Mouse (Mus musculus): Measurements from ENCODE around the gene Kif2c. TPM values are rescaled to one million over a fixed set of nuclear protein-coding genes. Genes with fewer than 3 reads are reported as not detected.

Gene Kif2c
- polyA plus RNA-seq, 1 experiment from 2014 or later: 71.8 TPM

GRCm38 (mm10) chr4:117155020-117155791, 27.2 kb downstream of the Kif2c start:
- ATAC-seq (ENCODE audit: low FRiP score, low TSS enrichment): peak; percentile 6; the same call in 1 of the 2 replicates
- 1% methylated on average over 40 of the region's 44 CpGs for WGBS

GRCm38 (mm10) chr4:117152714-117153113, 29.7 kb downstream of the Kif2c start:
- H3K36me3 ChIP-seq (ENCODE audit: insufficient read depth, low read length): peaks cover 54% of the 10 kb centered on the region
- no peaks in the 10 kb centered on the region for H3K27me3 ChIP-seq (ENCODE audit: insufficient read depth, low read length)
- no peak overlapping the region for H3K4me2 ChIP-seq (replicated peaks; ENCODE audit: low read depth, low read length)
- no peak overlapping the region for H3K27ac ChIP-seq (ENCODE audit: low read length)
- 81% methylated on average over 5 of the region's 5 CpGs for WGBS
- no peak overlapping the region for H3K4me3 ChIP-seq (ENCODE audit: low read length)
- H3K9ac ChIP-seq (replicated peaks; ENCODE audit: low read length): no peak overlapping the region
- ATAC-seq (ENCODE audit: low FRiP score, low TSS enrichment): no peak
- H3K4me1 ChIP-seq (ENCODE audit: insufficient read depth, low read length): peaks cover 16% of the 10 kb centered on the region
- no peaks in the 10 kb centered on the region for H3K9me3 ChIP-seq (ENCODE audit: low read length)

More at GRCm38 (mm10) chr4:117155020-117155791, 27.2 kb downstream of the Kif2c start:
- Histone ChIP-seq H3K4me3 (ENCODE audit: low read length) (peak overlapping the region; percentile 85), H3K27ac (ENCODE audit: low read length) (peak overlapping the region; percentile 92), H3K36me3 (ENCODE audit: insufficient read depth, low read length) (peaks cover 53% of the 10 kb centered on the region), H3K9ac (replicated peaks; ENCODE audit: low read length) (peak overlapping the region; percentile 99), H3K9me3 (ENCODE audit: low read length) (no peaks in the 10 kb centered on the region), H3K4me1 (ENCODE audit: insufficient read depth, low read length) (peaks cover 16% of the 10 kb centered on the region), H3K4me2 (replicated peaks; ENCODE audit: low read depth, low read length) (peak overlapping the region; percentile 62), H3K27me3 (ENCODE audit: insufficient read depth, low read length) (no peaks in the 10 kb centered on the region)

GRCm38 (mm10) chr4:117151416-117151815, 31.0 kb downstream of the Kif2c start:
- no peak overlapping the region for H3K4me2 ChIP-seq (replicated peaks; ENCODE audit: low read depth, low read length)
- WGBS: 61% methylated on average over 1 of the region's 1 CpGs

GRCm38 (mm10) chr4:117150212-117150733, 32.2 kb downstream of the Kif2c start:
- no peaks in the 10 kb centered on the region for H3K9me3 ChIP-seq (ENCODE audit: low read length)
- H3K27ac ChIP-seq (ENCODE audit: low read length): no peak overlapping the region
- ATAC-seq (ENCODE audit: low FRiP score, low TSS enrichment): no peak
- H3K36me3 ChIP-seq (ENCODE audit: insufficient read depth, low read length): peaks cover 54% of the 10 kb centered on the region
- no peak overlapping the region for H3K9ac ChIP-seq (replicated peaks; ENCODE audit: low read length)
- no peaks in the 10 kb centered on the region for H3K27me3 ChIP-seq (ENCODE audit: insufficient read depth, low read length)
- H3K4me3 ChIP-seq (ENCODE audit: low read length): no peak overlapping the region
- peaks cover 16% of the 10 kb centered on the region for H3K4me1 ChIP-seq (ENCODE audit: insufficient read depth, low read length)
- H3K4me2 ChIP-seq (replicated peaks; ENCODE audit: low read depth, low read length): no peak overlapping the region
- 91% methylated on average over 6 of the region's 6 CpGs for WGBS

More at GRCm38 (mm10) chr4:117151416-117151815, 31.0 kb downstream of the Kif2c start:
- no peak overlapping the region for H3K9ac ChIP-seq (replicated peaks; ENCODE audit: low read length)
- ATAC-seq (ENCODE audit: low FRiP score, low TSS enrichment): no peak
- H3K4me1 ChIP-seq (ENCODE audit: insufficient read depth, low read length): peaks cover 16% of the 10 kb centered on the region
- no peak overlapping the region for H3K27ac ChIP-seq (ENCODE audit: low read length)
- H3K9me3 ChIP-seq (ENCODE audit: low read length): no peaks in the 10 kb centered on the region
- H3K36me3 ChIP-seq (ENCODE audit: insufficient read depth, low read length): peaks cover 54% of the 10 kb centered on the region
- H3K27me3 ChIP-seq (ENCODE audit: insufficient read depth, low read length): no peaks in the 10 kb centered on the region
- H3K4me3 ChIP-seq (ENCODE audit: low read length): no peak overlapping the region

GRCm38 (mm10) chr4:117149291-117150211, 32.9 kb downstream of the Kif2c start:
- H3K36me3 ChIP-seq (ENCODE audit: insufficient read depth, low read length): peaks cover 51% of the 10 kb centered on the region
- H3K4me1 ChIP-seq (ENCODE audit: insufficient read depth, low read length): peaks cover 14% of the 10 kb centered on the region
- no peaks in the 10 kb centered on the region for H3K9me3 ChIP-seq (ENCODE audit: low read length)
- 76% methylated on average over 6 of the region's 6 CpGs for WGBS
- H3K4me3 ChIP-seq (ENCODE audit: low read length): no peak overlapping the region
- H3K27ac ChIP-seq (ENCODE audit: low read length): no peak overlapping the region
- H3K27me3 ChIP-seq (ENCODE audit: insufficient read depth, low read length): no peaks in the 10 kb centered on the region
- H3K9ac ChIP-seq (replicated peaks; ENCODE audit: low read length): no peak overlapping the region
- ATAC-seq (ENCODE audit: low FRiP score, low TSS enrichment): no peak
- no peak overlapping the region for H3K4me2 ChIP-seq (replicated peaks; ENCODE audit: low read depth, low read length)

- Histone ChIP-seq H3K27ac (ENCODE audit: low read length) (no peak overlapping the region), H3K4me1 (ENCODE audit: insufficient read depth, low read length) (peaks cover 7% of the 10 kb centered on the region), H3K36me3 (ENCODE audit: insufficient read depth, low read length) (peaks cover 43% of the 10 kb centered on the region), H3K4me3 (ENCODE audit: low read length) (no peak overlapping the region), H3K27me3 (ENCODE audit: insufficient read depth, low read length) (no peaks in the 10 kb centered on the region), H3K9me3 (ENCODE audit: low read length) (no peaks in the 10 kb centered on the region), H3K9ac (replicated peaks; ENCODE audit: low read length) (no peak overlapping the region), H3K4me2 (replicated peaks; ENCODE audit: low read depth, low read length) (no peak overlapping the region)
- no peak for ATAC-seq (ENCODE audit: low FRiP score, low TSS enrichment)
- WGBS: 75% methylated on average over 24 of the region's 24 CpGs
Observed at GRCm38 (mm10) chr4:117148815-117149214, 33.6 kb downstream of the Kif2c start.

- Histone ChIP-seq H3K9ac (replicated peaks; ENCODE audit: low read length) (no peak overlapping the region), H3K36me3 (ENCODE audit: insufficient read depth, low read length) (peaks cover 37% of the 10 kb centered on the region), H3K9me3 (ENCODE audit: low read length) (no peaks in the 10 kb centered on the region), H3K27me3 (ENCODE audit: insufficient read depth, low read length) (no peaks in the 10 kb centered on the region), H3K4me2 (replicated peaks; ENCODE audit: low read depth, low read length) (no peak overlapping the region), H3K4me1 (ENCODE audit: insufficient read depth, low read length) (peaks cover 1% of the 10 kb centered on the region; the same call in 1 of the 2 replicates), H3K27ac (ENCODE audit: low read length) (no peak overlapping the region), H3K4me3 (ENCODE audit: low read length) (no peak overlapping the region)
- WGBS: 68% methylated on average over 18 of the region's 18 CpGs
- no peak for ATAC-seq (ENCODE audit: low FRiP score, low TSS enrichment)
Observed at GRCm38 (mm10) chr4:117148047-117148713, 34.3 kb downstream of the Kif2c start.

- Histone ChIP-seq H3K27ac (ENCODE audit: low read length) (no peak overlapping the region), H3K36me3 (ENCODE audit: insufficient read depth, low read length) (peaks cover 18% of the 10 kb centered on the region), H3K9ac (replicated peaks; ENCODE audit: low read length) (no peak overlapping the region), H3K4me3 (ENCODE audit: low read length) (no peak overlapping the region), H3K27me3 (ENCODE audit: insufficient read depth, low read length) (no peaks in the 10 kb centered on the region), H3K9me3 (ENCODE audit: low read length) (no peaks in the 10 kb centered on the region), H3K4me1 (ENCODE audit: insufficient read depth, low read length) (peaks cover 5% of the 10 kb centered on the region; the same call in 1 of the 2 replicates), H3K4me2 (replicated peaks; ENCODE audit: low read depth, low read length) (no peak overlapping the region)
- ATAC-seq (ENCODE audit: low FRiP score, low TSS enrichment): no peak
- WGBS: 34% methylated on average over 13 of the region's 15 CpGs
Observed at GRCm38 (mm10) chr4:117146176-117146575, 36.3 kb downstream of the Kif2c start.

- peaks cover 9% of the 10 kb centered on the region for H3K36me3 ChIP-seq (ENCODE audit: insufficient read depth, low read length)
- H3K4me3 ChIP-seq (ENCODE audit: low read length): no peak overlapping the region
- ATAC-seq (ENCODE audit: low FRiP score, low TSS enrichment): no peak
- H3K27me3 ChIP-seq (ENCODE audit: insufficient read depth, low read length): no peaks in the 10 kb centered on the region
- H3K4me2 ChIP-seq (replicated peaks; ENCODE audit: low read depth, low read length): no peak overlapping the region
- no peak overlapping the region for H3K9ac ChIP-seq (replicated peaks; ENCODE audit: low read length)
- H3K9me3 ChIP-seq (ENCODE audit: low read length): no peaks in the 10 kb centered on the region
- 93% methylated on average over 13 of the region's 13 CpGs for whole genome bisulfite sequencing
- no peak overlapping the region for H3K27ac ChIP-seq (ENCODE audit: low read length)
- H3K4me1 ChIP-seq (ENCODE audit: insufficient read depth, low read length): peaks cover 5% of the 10 kb centered on the region; the same call in 1 of the 2 replicates
Observed at GRCm38 (mm10) chr4:117145248-117145647, 37.2 kb downstream of the Kif2c start.
